Comparison of ENCODE assay signal across 7 mouse cellular contexts in genomic region chr17:83854284-83854918, GRCm38 (mm10). TPM values are rescaled to one million over a fixed set of nuclear protein-coding genes. Genes with fewer than 3 reads are reported as not detected.
A peak's percentile ranks its signal among the peaks of the same experiment; 100 is the strongest.
DNase-seq lines count a peak whose midpoint lies in the region; ATAC-seq and TF ChIP-seq lines count a peak whose summit lies in the region.

No protein-coding gene starts in this region.

- H3K9me3 ChIP-seq in midbrain, embryonic 10.5 days (replicated peaks), result no peaks in the 10 kb centered on the region
- no peaks in the 10 kb centered on the region for H3K9me3 ChIP-seq in midbrain, embryonic 15.5 days
- H3K9me3 ChIP-seq in forebrain, embryonic 13.5 days (replicated peaks), result no peaks in the 10 kb centered on the region
- no peaks in the 10 kb centered on the region for H3K9me3 ChIP-seq in lung, embryonic 14.5 days (ENCODE audit: low read depth, low read length)

- H3K36me3 ChIP-seq in midbrain, embryonic 10.5 days, result no peaks in the 10 kb centered on the region
- H3K36me3 ChIP-seq in midbrain, embryonic 15.5 days (replicated peaks), result no peaks in the 10 kb centered on the region
- H3K36me3 ChIP-seq in forebrain, embryonic 13.5 days (ENCODE audit: poor library complexity, severe bottlenecking), result no peaks in the 10 kb centered on the region
- no peaks in the 10 kb centered on the region for H3K36me3 ChIP-seq in lung, embryonic 14.5 days (ENCODE audit: insufficient read depth)
- no peaks in the 10 kb centered on the region for H3K36me3 ChIP-seq in testis, adult 2 months (ENCODE audit: control insufficient read depth, insufficient read depth, low read length)

- no peaks in the 10 kb centered on the region for H3K27me3 ChIP-seq in midbrain, embryonic 10.5 days (ENCODE audit: low read depth, poor library complexity, severe bottlenecking)
- no peaks in the 10 kb centered on the region for H3K27me3 ChIP-seq in midbrain, embryonic 15.5 days (replicated peaks)
- H3K27me3 ChIP-seq in forebrain, embryonic 13.5 days, result 0 out of 2 replicates have a peak, but pooled peaks cover 2% of the 10 kb centered on the region
- no peaks in the 10 kb centered on the region for H3K27me3 ChIP-seq in lung, embryonic 14.5 days (ENCODE audit: insufficient read depth, low read length)
- no peaks in the 10 kb centered on the region for H3K27me3 ChIP-seq in testis, adult 2 months (ENCODE audit: control insufficient read depth, insufficient read depth, low read length)

- WGBS in midbrain, embryonic 10.5 days, result 54% methylated on average over 12 of the region's 12 CpGs
- WGBS in midbrain, embryonic 15.5 days, result 46% methylated on average over 12 of the region's 12 CpGs
- WGBS in forebrain, embryonic 13.5 days, result 48% methylated on average over 12 of the region's 12 CpGs
- 45% methylated on average over 12 of the region's 12 CpGs for WGBS in lung, embryonic 14.5 days

- H3K9ac ChIP-seq in midbrain, embryonic 15.5 days, result no peak overlapping the region
- H3K9ac ChIP-seq in forebrain, embryonic 13.5 days, result no peak overlapping the region
- H3K9ac ChIP-seq in lung, embryonic 14.5 days, result no peak overlapping the region

- peak overlapping the region; percentile 14 for H3K4me3 ChIP-seq in midbrain, embryonic 10.5 days
- no peak overlapping the region for H3K4me3 ChIP-seq in midbrain, embryonic 15.5 days
- no peak overlapping the region for H3K4me3 ChIP-seq in forebrain, embryonic 13.5 days
- H3K4me3 ChIP-seq in lung, embryonic 14.5 days (ENCODE audit: low read depth, low read length), result no peak overlapping the region
- H3K4me3 ChIP-seq in testis, adult 2 months (ENCODE audit: control insufficient read depth, low read depth, low read length), result peak overlapping the region; percentile 55

- ATAC-seq in midbrain, embryonic 15.5 days (replicated peaks), result no peak
- ATAC-seq in forebrain, embryonic 13.5 days, result peak; percentile 33; the same call in 1 of the 2 replicates
- peak; percentile 71 for ATAC-seq in lung, embryonic 14.5 days (ENCODE audit: insufficient read depth)

- peaks cover 16% of the 10 kb centered on the region for H3K4me1 ChIP-seq in midbrain, embryonic 10.5 days
- H3K4me1 ChIP-seq in midbrain, embryonic 15.5 days, result peaks cover 10% of the 10 kb centered on the region
- peaks cover 5% of the 10 kb centered on the region for H3K4me1 ChIP-seq in forebrain, embryonic 13.5 days
- no peaks in the 10 kb centered on the region for H3K4me1 ChIP-seq in lung, embryonic 14.5 days (ENCODE audit: insufficient read depth)
- peaks cover 6% of the 10 kb centered on the region for H3K4me1 ChIP-seq in testis, adult 2 months (ENCODE audit: control insufficient read depth, insufficient read depth, low read length)

- H3K4me2 ChIP-seq in midbrain, embryonic 15.5 days, result no peak overlapping the region
- no peak overlapping the region for H3K4me2 ChIP-seq in forebrain, embryonic 13.5 days
- H3K4me2 ChIP-seq in lung, embryonic 14.5 days, result peak overlapping the region; percentile 37; the same call in 1 of the 2 replicates

- no peak for TF ChIP-seq CTCF in lung, embryonic 14.5 days (IDR thresholded peaks at IDR 0.05; ENCODE audit: low read depth)
- no peak for TF ChIP-seq CTCF in testis, adult 2 months (IDR thresholded peaks at IDR 0.05; ENCODE audit: control insufficient read depth, insufficient read depth, insufficient replicate concordance, low read depth, low read length)

- peak; percentile 61; the same call in 1 of the 2 replicates for TF ChIP-seq POLR2A in testis, adult 2 months (IDR thresholded peaks at IDR 0.05; ENCODE audit: control insufficient read depth, low read depth, low read length)

- no peak overlapping the region for H3K27ac ChIP-seq in midbrain, embryonic 10.5 days (replicated peaks)
- H3K27ac ChIP-seq in midbrain, embryonic 15.5 days, result no peak overlapping the region
- no peak overlapping the region for H3K27ac ChIP-seq in forebrain, embryonic 13.5 days
- H3K27ac ChIP-seq in lung, embryonic 14.5 days (ENCODE audit: low read depth), result no peak overlapping the region
- H3K27ac ChIP-seq in testis, adult 2 months (ENCODE audit: control insufficient read depth, insufficient read depth, low read depth, low read length), result no peak overlapping the region

- DNase-seq in midbrain, embryonic 10.5 days (ENCODE audit: low spot score), result no peak
- peak; percentile 76 for DNase-seq in ZHBTc4 (ENCODE audit: low read depth, low spot score)
- peak; percentile 67 for DNase-seq in lung, embryonic 14.5 days
- DNase-seq in cerebellum, postnatal 4 days (ENCODE audit: low spot score in 2 of 2), result no peak

RNA-seq across cellular contexts. Expression of gene Haao, which starts 6.6 kb away (rescaled TPM):
- 0.11 and 0.27 TPM in 2 replicates for polyA plus RNA-seq in midbrain, embryonic 10.5 days (2016; fragmentation: Nextera tagmentation; extraction: Ambion mirVana)
- 0.29 TPM in 1 of 2 replicates, not detected in the other for polyA plus RNA-seq in midbrain, embryonic 15.5 days (2015; fragmentation: Nextera tagmentation; extraction: Ambion mirVana)
- 0.24 TPM in 1 of 2 replicates, not detected in the other for polyA plus RNA-seq in forebrain, embryonic 13.5 days (2015; fragmentation: Nextera tagmentation; extraction: Ambion mirVana)
- polyA plus RNA-seq in lung, embryonic 14.5 days (2014; fragmentation: Nextera tagmentation; extraction: Ambion mirVana), result 0.21 TPM in 1 of 2 replicates, not detected in the other
- polyA plus RNA-seq in testis, adult 2 months (2012; rRNA removed), result 0.18 and 0.19 TPM in 2 replicates

Comparison
In these comparisons a context has a peak if more than half of its experiments do, and no peak if none do; other contexts are left out.
1. H3K4me3 ChIP-seq: peak in midbrain, embryonic 10.5 days (single experiment) and testis, adult 2 months (single experiment); none in midbrain, embryonic 15.5 days (single experiment), forebrain, embryonic 13.5 days (single experiment) and lung, embryonic 14.5 days (single experiment).
2. DNase-seq: peak in ZHBTc4 (single experiment) and lung, embryonic 14.5 days (single experiment); none in midbrain, embryonic 10.5 days (single experiment) and cerebellum, postnatal 4 days (0 of 2).